Comparison of ENCODE assay signal across 20 mouse cellular contexts in genomic region chr7:35764461-35764860, GRCm38 (mm10). TPM values are rescaled to one million over a fixed set of nuclear protein-coding genes. Genes with fewer than 3 reads are reported as not detected.
DNase-seq lines count a peak whose midpoint lies in the region; TF ChIP-seq lines count a peak whose summit lies in the region.
"Had no signal": no experiment of that assay in that cellular context is flagged by ENCODE, and none has a peak within 500 bp of the region (broad histone marks: within the 10 kb centered on the region; RNA-seq: fewer than 3 reads in every experiment).

No protein-coding gene starts in this region.

- peak; percentile 53 to 68 for DNase-seq in adrenal gland, adult (ENCODE audit: inconsistent age in 2 of 2, low spot score in 1 of 2)
- DNase-seq in adrenal gland, postnatal 4 days (ENCODE audit: low spot score in 2 of 2), result no peak
- peak; percentile 16 for DNase-seq in adrenal gland, postnatal 10 days
- DNase-seq in adrenal gland, adult 8-10 months, result no peak
- no peak for DNase-seq in testis, postnatal 14 days (ENCODE audit: low spot score)
- DNase-seq: B cell, adult 2 months; cerebellum, adult 11-12 months; cerebellum, adult 2 months; cerebellum, adult 9-10 months; cerebellum, postnatal 10 days; cerebellum, postnatal 25 days; forebrain, postnatal 0 days had no signal

- H3K4me3 ChIP-seq in testis, adult 2 months (ENCODE audit: control insufficient read depth, low read depth, low read length), result no peak overlapping the region
- H3K4me3 ChIP-seq: embryonic facial prominence, embryonic 10.5 days; embryonic facial prominence, embryonic 12.5 days; forebrain, embryonic 13.5 days; forebrain, embryonic 15.5 days had no signal

- H3K36me3 ChIP-seq in testis, adult 2 months (ENCODE audit: control insufficient read depth, insufficient read depth, low read length), result no peaks in the 10 kb centered on the region
- H3K36me3 ChIP-seq: embryonic facial prominence, embryonic 10.5 days; embryonic facial prominence, embryonic 12.5 days; forebrain, embryonic 15.5 days; G1E had no signal

- TF ChIP-seq POLR2A in testis, adult 2 months (IDR thresholded peaks at IDR 0.05; ENCODE audit: control insufficient read depth, low read depth, low read length), result no peak

- H3K4me1 ChIP-seq in testis, adult 2 months (ENCODE audit: control insufficient read depth, insufficient read depth, low read length), result peaks cover 3% of the 10 kb centered on the region; the same call in 1 of the 2 replicates
- H3K4me1 ChIP-seq: embryonic facial prominence, embryonic 10.5 days; embryonic facial prominence, embryonic 12.5 days; forebrain, embryonic 13.5 days; forebrain, embryonic 15.5 days had no signal

- TF ChIP-seq CTCF in testis, adult 2 months (IDR thresholded peaks at IDR 0.05; ENCODE audit: control insufficient read depth, insufficient read depth, insufficient replicate concordance, low read depth, low read length), result peak; percentile 15; the same call in 1 of the 2 replicates

- no peak overlapping the region for H3K27ac ChIP-seq in testis, adult 2 months (ENCODE audit: control insufficient read depth, insufficient read depth, low read depth, low read length)
- H3K27ac ChIP-seq: embryonic facial prominence, embryonic 10.5 days; embryonic facial prominence, embryonic 12.5 days; forebrain, embryonic 13.5 days; forebrain, embryonic 15.5 days had no signal

- no peaks in the 10 kb centered on the region for H3K27me3 ChIP-seq in testis, adult 2 months (ENCODE audit: control insufficient read depth, insufficient read depth, low read length)
- H3K27me3 ChIP-seq: CH12.LX; embryonic facial prominence, embryonic 12.5 days; forebrain, embryonic 13.5 days; forebrain, embryonic 15.5 days; Patski had no signal

RNA-seq across cellular contexts. Expression of gene Dpy19l3, which starts 10.2 kb away (rescaled TPM):
- total RNA-seq in adrenal gland, postnatal 4 days (2021), result 10 to 100 TPM; 63.6 to 70.9 TPM
- 10 to 100 TPM; 39.5 to 39.8 TPM for total RNA-seq in adrenal gland, postnatal 10 days (2021)
- 10 to 100 TPM; 57.8 to 90.2 (median 69.7) TPM for total RNA-seq in adrenal gland, adult 8-10 months (2022)
- 4.6 and 4.8 TPM in 2 replicates for polyA plus RNA-seq in testis, adult 2 months (2012; rRNA removed)

RNA-seq across cellular contexts. Expression of gene Zfp507, which starts 38.3 kb away (rescaled TPM):
- total RNA-seq in adrenal gland, postnatal 4 days (2021), result 10 to 100 TPM; 39.2 to 39.5 TPM
- 10 to 100 TPM; 23.8 to 26.7 TPM for total RNA-seq in adrenal gland, postnatal 10 days (2021)
- total RNA-seq in adrenal gland, adult 8-10 months (2022), result 10 to 100 TPM; 29.3 to 34.7 (median 31.4) TPM
- 12.0 and 13.1 TPM in 2 replicates for polyA plus RNA-seq in testis, adult 2 months (2012; rRNA removed)

Comparison
In these comparisons a context has a peak if more than half of its experiments do, and no peak if none do; other contexts are left out.
1. DNase-seq: peak in adrenal gland, adult (2 of 2) and adrenal gland, postnatal 10 days (single experiment); none in adrenal gland, postnatal 4 days (0 of 2), adrenal gland, adult 8-10 months (single experiment) and testis, postnatal 14 days (single experiment).